Mouse (Mus musculus): ENCODE measurements around the gene Chil3.

DNA sequence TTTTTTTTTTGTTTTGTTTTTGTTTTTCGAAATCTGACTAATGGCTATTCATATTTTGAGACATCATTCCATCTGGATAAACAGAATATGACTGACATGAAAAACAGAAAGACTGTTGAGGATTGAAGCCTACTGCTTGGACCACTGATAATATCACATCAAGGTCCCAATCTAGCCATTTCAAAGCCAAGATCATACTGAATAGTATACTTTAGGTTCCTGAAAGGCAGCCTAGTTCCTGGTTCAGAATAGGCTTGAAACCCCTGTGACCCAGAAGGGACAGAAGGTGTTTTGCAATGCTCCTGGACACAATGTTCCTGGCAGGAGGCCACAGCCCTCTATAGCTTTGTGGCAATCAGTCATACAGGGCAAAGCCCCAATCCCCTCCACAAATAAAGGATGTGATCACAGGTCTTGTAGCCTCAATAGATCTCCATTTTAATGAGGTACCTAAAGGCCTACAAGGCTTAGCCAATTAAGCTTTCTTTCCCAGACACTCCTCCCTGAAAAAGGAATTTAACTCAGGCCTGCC lies 3.2 kb upstream of the Chil3 start:
- TF ChIP-seq GATA1 (IDR thresholded peaks at IDR 0.05; ENCODE audit: borderline replicate concordance, low read length): no peak
- no peak for TF ChIP-seq FLI1 (IDR thresholded peaks at IDR 0.05; ENCODE audit: low read length)
